Mouse (Mus musculus) forebrain, embryonic 14.5 days (tissue): ENCODE data around the gene Zfp329. TPM values are rescaled to one million over a fixed set of nuclear protein-coding genes. Genes with fewer than 3 reads are reported as not detected.
"Not testable (repeated sequence)": the region's sequence is repeated elsewhere in the genome, so short reads cannot be mapped to it uniquely, and the experiment has no call there.

Source experiments
- ATAC-seq: fragments of 200-750 bp; cut with Nextera tagmentation; 2 replicates; pipeline ENCODE4 v1.8.0; 2017; ENCODE audit warnings: mild to moderate bottlenecking, moderate library complexity
- DNase-seq: peaks from one replicate; pipeline ENCODE4 v3.0.0-alpha.2; 2015; ENCODE audit warnings: low spot score
- H3K27ac ChIP-seq: fragments of 300-500 bp; sonication (generic); 2 replicates; pipeline ENCODE4 v1.5.1; 2014; ENCODE audit warnings: low read depth, mild to moderate bottlenecking, control low read depth, low read length, moderate library complexity
- H3K27me3 ChIP-seq: fragments of 300-500 bp; sonication (generic); replicated peaks from 2 replicates; pipeline ENCODE4 v1.6.1; 2014; ENCODE audit warnings: low read length, control low read depth, mixed read lengths; ENCODE audit not compliant: control insufficient read depth, insufficient read depth
- H3K36me3 ChIP-seq: fragments of 300-500 bp; sonication (generic); 2 replicates; pipeline ENCODE4 v1.6.1; 2014; ENCODE audit warnings: low read length, control low read depth; ENCODE audit not compliant: control insufficient read depth, insufficient read depth
- H3K4me1 ChIP-seq: fragments of 300-500 bp; sonication (generic); 2 replicates; pipeline ENCODE4 v1.6.1; 2014; ENCODE audit warnings: antibody characterized with exemption, low read length, control low read depth; ENCODE audit not compliant: control insufficient read depth, insufficient read depth
- H3K4me2 ChIP-seq: fragments of 300-500 bp; sonication (generic); 2 replicates; pipeline ENCODE4 v1.6.1; 2014; ENCODE audit warnings: mild to moderate bottlenecking, control low read depth, low read length
- H3K4me3 ChIP-seq: fragments of 300-500 bp; sonication (generic); 2 replicates; pipeline ENCODE4 v1.5.1; 2014; ENCODE audit warnings: low read depth, low read length, control low read depth
- H3K9ac ChIP-seq: fragments of 300-500 bp; sonication (generic); 2 replicates; pipeline ENCODE4 v1.6.1; 2014; ENCODE audit warnings: mild to moderate bottlenecking, low read length, control low read depth, moderate library complexity
- H3K9me3 ChIP-seq: fragments of 300-500 bp; sonication (generic); replicated peaks from 2 replicates; pipeline ENCODE4 v1.6.1; 2016; ENCODE audit warnings: low read length, control low read depth, mixed read lengths; ENCODE audit not compliant: control insufficient read depth
- WGBS: fragments of 180-500 bp; shearing (Covaris S2); extraction: QIAGEN DNeasy Blood & Tissue Kit; methylation state at CpG from one replicate; pipeline ENCODE4 v1.1.7; 2014; 5-methylcytosine and 5-hydroxymethylcytosine counted together
- polyA plus RNA-seq: library from polyadenylated mRNA; unstranded; fragments of >200 nt; fragmentation: Nextera tagmentation; extraction: Ambion mirVana; gene quantifications from 2 replicates; pipeline ENCODE4 v1.2.1, GENCODE M21; 2014

The Zfp329 gene
- polyA plus RNA-seq, 1 experiment from 2014 or later: 16.1 TPM

- H3K9me3 ChIP-seq: 0 out of 2 replicates have a peak, but pooled peaks cover 3% of the 10 kb centered on the region
- H3K27me3 ChIP-seq: no peaks in the 10 kb centered on the region
- no peaks in the 10 kb centered on the region; the same call in 1 of the 2 replicates for H3K4me1 ChIP-seq
- 64% methylated on average over 2 of the region's 2 CpGs for WGBS
- no peaks in the 10 kb centered on the region for H3K36me3 ChIP-seq
- no peak overlapping the region for H3K27ac ChIP-seq
- H3K9ac ChIP-seq: no peak overlapping the region
- no peak overlapping the region for H3K4me3 ChIP-seq
- no peak overlapping the region for H3K4me2 ChIP-seq
- DNase-seq: no peak
- ATAC-seq: no peak
Measured at GRCm38 (mm10) chr7:12797971-12798370, 20.7 kb downstream of the Zfp329 start.

GRCm38 (mm10) chr7:12792624-12793023, 26.0 kb downstream of the Zfp329 start:
- not testable (repeated sequence) for ATAC-seq, H3K27me3 ChIP-seq, DNase-seq, H3K4me2 ChIP-seq, H3K9me3 ChIP-seq, H3K4me1 ChIP-seq, H3K27ac ChIP-seq, H3K4me3 ChIP-seq, H3K36me3 ChIP-seq, H3K9ac ChIP-seq
- WGBS: 88% methylated on average over 11 of the region's 11 CpGs

GRCm38 (mm10) chr7:12788025-12788424, 30.6 kb downstream of the Zfp329 start:
- H3K4me2 ChIP-seq: no peak overlapping the region
- no peaks in the 10 kb centered on the region for H3K9me3 ChIP-seq
- H3K27ac ChIP-seq: no peak overlapping the region
- DNase-seq (no peak), ATAC-seq (peak; percentile 57; the same call in 1 of the 2 replicates)
- no peaks in the 10 kb centered on the region for H3K36me3 ChIP-seq
- no peaks in the 10 kb centered on the region for H3K4me1 ChIP-seq
- no peaks in the 10 kb centered on the region for H3K27me3 ChIP-seq
- no peak overlapping the region for H3K4me3 ChIP-seq
- WGBS: 15% methylated on average over 5 of the region's 5 CpGs
- no peak overlapping the region for H3K9ac ChIP-seq

DNA sequence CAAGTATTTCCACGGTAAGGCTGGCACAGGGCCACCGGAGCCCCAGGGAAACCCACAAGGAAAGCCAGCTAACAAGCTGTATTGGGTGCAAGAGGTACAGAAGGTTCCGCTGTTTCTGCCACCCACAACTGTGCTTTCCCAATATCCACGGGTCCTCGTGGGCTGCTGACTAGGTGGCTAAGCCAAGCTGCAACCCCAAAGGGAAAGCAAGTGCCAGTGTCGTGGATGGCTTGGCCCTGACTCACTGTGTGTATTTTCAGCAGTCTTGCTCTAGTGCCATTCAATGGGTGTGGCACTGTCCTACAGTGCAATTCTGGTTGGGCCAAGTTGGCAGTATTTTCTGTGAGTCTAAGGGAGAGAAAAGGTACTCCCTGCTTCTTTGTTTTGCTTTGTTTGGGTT, 31.3 kb downstream of the Zfp329 start:
- WGBS: 74% methylated on average over 6 of the region's 6 CpGs
- Histone ChIP-seq H3K4me2 (no peak overlapping the region), H3K9ac (no peak overlapping the region), H3K9me3 (no peaks in the 10 kb centered on the region), H3K4me1 (no peaks in the 10 kb centered on the region), H3K27ac (no peak overlapping the region), H3K4me3 (no peak overlapping the region), H3K36me3 (no peaks in the 10 kb centered on the region), H3K27me3 (no peaks in the 10 kb centered on the region)
- ATAC-seq: no peak
- DNase-seq: no peak

GRCm38 (mm10) chr7:12780151-12780830, 38.4 kb downstream of the Zfp329 start:
- ATAC-seq: peak; percentile 96
- Histone ChIP-seq H3K9ac (peak overlapping the region; percentile 71), H3K36me3 (no peaks in the 10 kb centered on the region), H3K4me2 (peak overlapping the region; percentile 95), H3K4me3 (peak overlapping the region; percentile 56), H3K9me3 (no peaks in the 10 kb centered on the region), H3K27ac (0 out of 2 replicates have a peak overlapping the region, but pooled peaks have one; percentile 27), H3K4me1 (peaks cover 7% of the 10 kb centered on the region), H3K27me3 (no peaks in the 10 kb centered on the region)
- whole genome bisulfite sequencing: under 1% methylated on average over 57 of the region's 57 CpGs
- DNase-seq: peak; percentile 94

DNA sequence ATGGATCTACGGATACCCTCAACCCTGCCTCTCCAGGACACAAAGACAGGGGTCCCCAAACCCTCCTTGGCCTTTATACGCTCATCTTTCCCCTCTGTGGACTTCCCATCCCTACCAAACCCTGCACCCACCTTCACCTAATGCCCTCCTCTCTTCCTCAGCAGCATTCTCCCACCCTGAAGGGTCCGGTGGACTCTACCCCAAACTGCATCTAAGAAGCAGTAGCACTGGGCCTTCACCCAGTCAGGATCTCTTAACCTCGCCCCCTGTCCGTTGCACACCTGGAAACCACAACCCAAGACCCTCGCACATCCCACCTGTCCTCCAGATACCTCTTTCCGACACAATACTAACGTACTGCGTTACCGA, 38.9 kb downstream of the Zfp329 start:
- 18% methylated on average over 10 of the region's 10 CpGs for WGBS
- ATAC-seq: no peak

DNA sequence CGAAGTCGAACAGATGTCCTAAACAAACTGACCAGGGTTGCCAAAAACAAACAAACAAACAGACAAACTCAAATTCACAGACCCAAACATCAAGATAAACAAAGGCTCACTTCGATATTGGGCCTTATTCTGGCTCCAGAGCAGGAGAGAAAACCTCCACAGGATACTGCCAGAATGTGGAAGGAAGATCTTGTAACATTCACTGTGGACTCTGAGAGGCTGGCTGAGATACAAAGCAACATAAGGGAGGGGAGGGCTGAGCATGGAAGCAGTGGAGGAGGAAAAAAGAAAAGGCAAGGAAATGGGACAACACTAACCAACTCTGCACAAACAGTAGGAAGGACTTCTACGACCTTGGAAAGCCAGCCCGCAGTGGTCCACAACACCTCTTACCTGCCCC, 39.5 kb downstream of the Zfp329 start:
- peaks cover 7% of the 10 kb centered on the region for H3K4me1 ChIP-seq
- no peak overlapping the region for H3K4me3 ChIP-seq
- H3K27ac ChIP-seq: no peak overlapping the region
- 90% methylated on average over 5 of the region's 5 CpGs for WGBS
- no peak overlapping the region for H3K9ac ChIP-seq
- H3K4me2 ChIP-seq: peak overlapping the region; percentile 95; the same call in 1 of the 2 replicates
- H3K27me3 ChIP-seq: no peaks in the 10 kb centered on the region
- DNase-seq (no peak), ATAC-seq (no peak)
- peaks cover 10% of the 10 kb centered on the region for H3K36me3 ChIP-seq
- H3K9me3 ChIP-seq: no peaks in the 10 kb centered on the region

More for the DNA sequence above, 38.9 kb downstream of the Zfp329 start:
- Histone ChIP-seq H3K4me2 (peak overlapping the region; percentile 95), H3K27ac (no peak overlapping the region), H3K27me3 (no peaks in the 10 kb centered on the region), H3K9me3 (no peaks in the 10 kb centered on the region), H3K36me3 (peaks cover 4% of the 10 kb centered on the region), H3K9ac (peak overlapping the region; percentile 71), H3K4me3 (peak overlapping the region; percentile 56), H3K4me1 (peaks cover 7% of the 10 kb centered on the region)
- DNase-seq: no peak

- Histone ChIP-seq H3K9ac (no peak overlapping the region), H3K36me3 (peaks cover 44% of the 10 kb centered on the region), H3K27ac (no peak overlapping the region), H3K9me3 (no peaks in the 10 kb centered on the region), H3K27me3 (no peaks in the 10 kb centered on the region), H3K4me1 (peaks cover 2% of the 10 kb centered on the region), H3K4me2 (no peak overlapping the region), H3K4me3 (no peak overlapping the region)
- peak; percentile 53 for DNase-seq
- peak; percentile 57; the same call in 1 of the 2 replicates for ATAC-seq
- 90% methylated on average over 1 of the region's 1 CpGs for WGBS
Measured at GRCm38 (mm10) chr7:12774606-12775005, 44.1 kb downstream of the Zfp329 start.

DNA sequence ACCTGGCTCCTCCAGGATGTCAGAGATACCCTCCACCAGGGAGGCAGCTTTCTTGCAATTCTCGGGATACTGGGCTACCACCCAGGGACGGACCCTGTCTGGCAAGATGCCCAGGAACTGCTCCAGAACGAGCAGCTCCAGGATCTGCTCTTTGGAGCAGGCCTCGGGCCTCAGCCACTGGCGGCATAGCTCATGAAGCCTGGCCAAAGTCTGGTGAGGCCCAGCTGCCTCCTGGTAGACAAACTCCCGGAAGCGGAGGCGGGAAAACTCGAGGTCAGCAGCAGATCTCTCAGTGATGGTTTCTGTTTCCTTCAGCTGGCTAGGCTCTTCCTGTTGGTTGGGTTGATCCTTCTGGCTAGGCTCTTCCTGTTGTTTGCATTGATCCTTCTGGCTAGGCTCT, 44.5 kb downstream of the Zfp329 start:
- no peak overlapping the region for H3K27ac ChIP-seq
- H3K9me3 ChIP-seq: no peaks in the 10 kb centered on the region
- no peak overlapping the region for H3K4me3 ChIP-seq
- WGBS: 81% methylated on average over 9 of the region's 9 CpGs
- no peak for ATAC-seq
- H3K4me2 ChIP-seq: no peak overlapping the region
- H3K36me3 ChIP-seq: peaks cover 45% of the 10 kb centered on the region
- no peaks in the 10 kb centered on the region for H3K27me3 ChIP-seq
- H3K4me1 ChIP-seq: no peaks in the 10 kb centered on the region; the same call in 1 of the 2 replicates
- DNase-seq: no peak
- no peak overlapping the region for H3K9ac ChIP-seq
